Mouse (Mus musculus): ENCODE results near the gene Josd2. TPM values are rescaled to one million over a fixed set of nuclear protein-coding genes. Genes with fewer than 3 reads are reported as not detected.
A peak's percentile ranks its signal among the peaks of the same experiment; 100 is the strongest.

Josd2 gene
- polyA plus RNA-seq, 1 experiment from 2014 or later = 33.7 TPM

DNA sequence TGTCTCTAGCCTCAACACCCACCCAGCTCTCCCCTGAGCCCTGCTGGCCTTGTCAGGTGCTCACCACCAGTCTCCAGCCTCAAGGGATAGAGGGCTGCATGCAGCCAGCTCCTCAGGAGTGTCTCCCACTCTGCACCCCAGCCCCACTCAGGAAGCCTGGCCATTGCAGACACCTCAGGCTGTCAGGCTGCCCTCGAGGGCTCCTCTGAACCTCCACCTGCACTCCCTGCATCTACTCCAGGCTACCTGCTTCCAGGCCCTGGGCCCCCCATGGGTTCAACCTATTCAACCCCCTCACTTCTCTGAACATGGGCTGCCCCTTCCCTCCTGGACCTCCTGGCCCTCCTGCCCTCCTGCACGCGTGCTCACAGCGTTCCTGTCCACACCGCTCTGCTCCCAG, 23.6 kb downstream of the Josd2 start:
- Histone ChIP-seq H3K4me1 (replicated peaks; ENCODE audit: control insufficient read depth, insufficient read depth) (peaks cover 5% of the 10 kb centered on the region), H3K9me3 (ENCODE audit: control insufficient read depth, low read length) (no peaks in the 10 kb centered on the region), H3K27ac (replicated peaks) (no peak overlapping the region), H3K9ac (ENCODE audit: low read length) (no peak overlapping the region), H3K4me2 (replicated peaks; ENCODE audit: low read depth) (no peak overlapping the region), H3K27me3 (ENCODE audit: control insufficient read depth, insufficient read depth, low read length) (no peaks in the 10 kb centered on the region), H3K36me3 (ENCODE audit: control insufficient read depth, insufficient read depth, low read length) (peaks cover 19% of the 10 kb centered on the region), H3K4me3 (ENCODE audit: low read depth, low read length) (no peak overlapping the region)
- no peak for TF ChIP-seq CTCF (IDR thresholded peaks at IDR 0.05; ENCODE audit: low read depth)
- no peak for TF ChIP-seq EP300 (optimal IDR thresholded peaks at IDR 0.05)
- DNase-seq (ENCODE audit: low spot score) (no peak), ATAC-seq (ENCODE audit: low FRiP score, low TSS enrichment) (no peak)
- 94% methylated on average over 5 of the region's 5 CpGs for WGBS

DNA sequence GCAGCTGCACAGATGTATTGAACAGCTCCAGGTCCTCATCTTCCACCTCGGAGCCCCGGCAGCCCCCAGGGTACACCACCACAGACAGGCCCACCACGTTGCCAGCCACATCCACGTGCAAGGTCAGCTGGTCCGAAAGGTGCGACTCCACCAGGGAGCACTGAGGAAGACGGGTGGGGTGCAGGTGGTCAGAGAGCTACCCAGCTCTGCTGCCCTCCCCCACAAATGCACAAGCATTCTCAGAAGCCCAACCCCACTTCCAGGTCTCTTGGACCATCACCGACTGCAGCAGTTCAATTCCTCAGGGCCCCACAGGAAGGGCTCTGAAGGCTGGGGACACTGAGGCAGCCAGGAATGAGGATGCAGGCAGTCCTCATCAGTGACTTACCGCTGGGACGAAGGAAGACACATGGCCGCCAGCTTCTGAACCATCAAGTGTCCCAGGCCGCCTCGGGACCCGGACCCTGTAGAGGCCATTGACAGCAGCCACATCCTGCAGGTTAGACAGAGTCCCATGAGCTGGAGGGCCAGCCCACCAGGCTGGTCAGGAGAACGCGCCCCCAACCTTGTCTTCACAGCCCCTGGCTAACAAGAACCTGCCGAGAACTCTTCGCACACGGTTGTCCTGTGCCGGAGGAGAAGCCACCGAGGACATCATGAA, 24.5 kb downstream of the Josd2 start:
- H3K4me2 ChIP-seq (replicated peaks; ENCODE audit: low read depth) = no peak overlapping the region
- 94% methylated on average over 21 of the region's 21 CpGs for WGBS
- H3K9ac ChIP-seq (ENCODE audit: low read length) = no peak overlapping the region
- no peaks in the 10 kb centered on the region for H3K27me3 ChIP-seq (ENCODE audit: control insufficient read depth, insufficient read depth, low read length)
- DNase-seq (ENCODE audit: low spot score) (no peak), ATAC-seq (ENCODE audit: low FRiP score, low TSS enrichment) (no peak)
- TF ChIP-seq CTCF (IDR thresholded peaks at IDR 0.05; ENCODE audit: low read depth) (no peak), EP300 (optimal IDR thresholded peaks at IDR 0.05) (no peak)
- H3K36me3 ChIP-seq (ENCODE audit: control insufficient read depth, insufficient read depth, low read length) = peaks cover 19% of the 10 kb centered on the region
- H3K4me1 ChIP-seq (replicated peaks; ENCODE audit: control insufficient read depth, insufficient read depth) = peaks cover 5% of the 10 kb centered on the region
- H3K27ac ChIP-seq (replicated peaks) = no peak overlapping the region
- no peak overlapping the region for H3K4me3 ChIP-seq (ENCODE audit: low read depth, low read length)
- H3K9me3 ChIP-seq (ENCODE audit: control insufficient read depth, low read length) = no peaks in the 10 kb centered on the region

DNA sequence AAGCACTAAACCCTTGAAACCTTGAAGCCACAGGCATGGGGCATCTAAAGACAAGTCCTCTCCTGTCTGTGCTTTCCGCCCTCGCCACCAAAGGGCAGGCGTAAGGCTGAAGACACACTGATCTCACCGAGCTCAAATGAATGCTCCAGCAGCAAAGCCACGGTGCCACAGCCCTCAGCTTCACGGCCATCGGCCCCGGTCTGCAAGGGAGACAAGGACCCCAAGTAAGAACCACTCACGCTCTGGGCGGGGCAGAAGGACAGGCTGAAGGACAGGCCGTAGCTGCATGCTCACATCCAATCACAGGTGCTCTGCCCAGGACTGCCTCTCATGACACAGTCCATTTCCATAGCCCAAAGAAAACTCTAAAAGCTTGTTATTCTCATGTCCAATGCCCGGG, 26.9 kb downstream of the Josd2 start:
- Histone ChIP-seq H3K36me3 (ENCODE audit: control insufficient read depth, insufficient read depth, low read length) (peaks cover 16% of the 10 kb centered on the region), H3K27me3 (ENCODE audit: control insufficient read depth, insufficient read depth, low read length) (no peaks in the 10 kb centered on the region), H3K4me3 (ENCODE audit: low read depth, low read length) (no peak overlapping the region), H3K9me3 (ENCODE audit: control insufficient read depth, low read length) (no peaks in the 10 kb centered on the region), H3K4me1 (replicated peaks; ENCODE audit: control insufficient read depth, insufficient read depth) (peaks cover 5% of the 10 kb centered on the region), H3K4me2 (replicated peaks; ENCODE audit: low read depth) (no peak overlapping the region), H3K27ac (replicated peaks) (no peak overlapping the region), H3K9ac (ENCODE audit: low read length) (no peak overlapping the region)
- TF ChIP-seq EP300 (optimal IDR thresholded peaks at IDR 0.05) (no peak), CTCF (IDR thresholded peaks at IDR 0.05; ENCODE audit: low read depth) (no peak)
- no peak for ATAC-seq (ENCODE audit: low FRiP score, low TSS enrichment)
- DNase-seq (ENCODE audit: low spot score) = no peak
- WGBS = 87% methylated on average over 12 of the region's 12 CpGs

DNA sequence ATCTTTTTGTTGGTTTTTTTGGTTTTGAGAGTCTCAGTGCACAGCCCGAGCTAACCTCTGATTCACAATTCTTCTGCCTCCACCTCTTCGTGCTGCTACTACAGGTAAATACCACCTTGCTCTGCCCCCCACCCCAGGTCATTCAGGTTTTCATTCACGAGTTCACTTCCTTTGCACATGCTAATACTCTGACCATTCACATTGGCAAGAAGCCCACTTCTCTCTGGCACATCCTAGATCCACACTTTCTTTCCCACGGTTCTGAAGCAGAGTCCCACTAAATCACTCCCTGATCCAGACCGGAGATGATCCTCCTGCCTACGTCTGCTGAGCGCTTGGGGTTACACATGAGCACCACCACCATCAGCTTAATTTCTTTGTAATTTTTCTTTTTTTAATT, 27.3 kb downstream of the Josd2 start:
- 74% methylated on average over 7 of the region's 7 CpGs for WGBS
- Histone ChIP-seq H3K27ac (replicated peaks) (no peak overlapping the region), H3K27me3 (ENCODE audit: control insufficient read depth, insufficient read depth, low read length) (no peaks in the 10 kb centered on the region), H3K4me3 (ENCODE audit: low read depth, low read length) (no peak overlapping the region), H3K4me1 (replicated peaks; ENCODE audit: control insufficient read depth, insufficient read depth) (peaks cover 5% of the 10 kb centered on the region), H3K9ac (ENCODE audit: low read length) (peak overlapping the region; percentile 83; the same call in 1 of the 2 replicates), H3K9me3 (ENCODE audit: control insufficient read depth, low read length) (no peaks in the 10 kb centered on the region), H3K4me2 (replicated peaks; ENCODE audit: low read depth) (no peak overlapping the region; the same call in 1 of the 2 replicates), H3K36me3 (ENCODE audit: control insufficient read depth, insufficient read depth, low read length) (peaks cover 14% of the 10 kb centered on the region)
- ATAC-seq (ENCODE audit: low FRiP score, low TSS enrichment) = no peak
- no peak for DNase-seq (ENCODE audit: low spot score)
- no peak for TF ChIP-seq EP300 (optimal IDR thresholded peaks at IDR 0.05)
- TF ChIP-seq CTCF (IDR thresholded peaks at IDR 0.05; ENCODE audit: low read depth) = no peak

DNA sequence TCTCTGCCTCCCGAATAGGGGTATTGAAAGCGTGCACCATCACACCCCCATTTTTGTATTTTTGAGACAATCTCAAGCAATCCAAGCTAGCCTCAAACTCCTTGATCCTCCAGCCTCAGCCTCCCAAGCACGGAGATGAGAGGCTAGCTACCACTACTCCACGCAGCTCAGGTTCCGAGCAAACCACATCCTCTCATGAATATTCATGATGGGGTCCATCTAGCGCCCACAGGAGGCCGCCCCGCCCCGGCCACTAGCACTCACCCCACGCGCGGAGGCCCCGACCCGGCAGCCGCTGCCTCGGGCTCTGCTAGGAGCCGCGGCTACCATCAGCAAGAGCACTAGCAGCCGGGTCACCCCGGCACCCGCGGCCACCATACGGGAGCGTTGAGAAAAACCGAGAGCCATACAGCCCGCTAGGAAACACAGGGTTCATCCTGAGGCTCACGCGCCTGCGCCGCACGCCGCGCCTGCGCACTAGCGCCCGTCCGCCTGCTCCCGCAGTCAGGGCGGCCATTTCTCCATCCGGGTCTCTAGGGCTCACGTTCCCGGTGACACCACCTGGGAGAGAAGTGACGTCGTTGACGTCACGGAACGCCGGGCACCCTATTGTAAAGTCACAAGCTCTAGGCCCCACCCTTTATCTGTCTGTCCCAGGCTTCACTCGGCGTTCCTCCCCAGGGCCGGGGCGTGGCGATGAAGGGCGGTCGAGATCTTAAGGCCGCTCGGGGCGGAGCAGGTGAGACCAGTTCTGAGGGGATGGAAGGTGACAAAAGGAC, 28.4 kb downstream of the Josd2 start, which contains the start of the genes Emc10 and Fam71e1:
TSS of gene Emc10 (minus strand) at position 538 of the 779 bp plus-strand sequence.
TSS of gene Fam71e1 (plus strand) at position 590 of the 779 bp plus-strand sequence.
- peak within 1 kb of the TSS; percentile 79 for H3K4me3 ChIP-seq (ENCODE audit: low read depth, low read length)
- H3K4me1 ChIP-seq (replicated peaks; ENCODE audit: control insufficient read depth, insufficient read depth) = peaks cover 5% of the 10 kb centered on the region
- peaks cover 9% of the 10 kb centered on the region for H3K36me3 ChIP-seq (ENCODE audit: control insufficient read depth, insufficient read depth, low read length)
- peak within 1 kb of the TSS; percentile 86 for H3K4me2 ChIP-seq (replicated peaks; ENCODE audit: low read depth)
- no peaks in the 10 kb centered on the region for H3K9me3 ChIP-seq (ENCODE audit: control insufficient read depth, low read length)
- ATAC-seq (ENCODE audit: low FRiP score, low TSS enrichment) = peak; percentile 97
- peak within 1 kb of the TSS; percentile 92 for H3K27ac ChIP-seq (replicated peaks)
- under 1% methylated on average over 58 of the region's 58 CpGs for WGBS
- DNase-seq (ENCODE audit: low spot score) = peak; percentile 98
- H3K27me3 ChIP-seq (ENCODE audit: control insufficient read depth, insufficient read depth, low read length) = no peaks in the 10 kb centered on the region
- peak within 1 kb of the TSS; percentile 83 for H3K9ac ChIP-seq (ENCODE audit: low read length)
- TF ChIP-seq CTCF (IDR thresholded peaks at IDR 0.05; ENCODE audit: low read depth) (peak; percentile 21), EP300 (optimal IDR thresholded peaks at IDR 0.05) (no peak)

DNA sequence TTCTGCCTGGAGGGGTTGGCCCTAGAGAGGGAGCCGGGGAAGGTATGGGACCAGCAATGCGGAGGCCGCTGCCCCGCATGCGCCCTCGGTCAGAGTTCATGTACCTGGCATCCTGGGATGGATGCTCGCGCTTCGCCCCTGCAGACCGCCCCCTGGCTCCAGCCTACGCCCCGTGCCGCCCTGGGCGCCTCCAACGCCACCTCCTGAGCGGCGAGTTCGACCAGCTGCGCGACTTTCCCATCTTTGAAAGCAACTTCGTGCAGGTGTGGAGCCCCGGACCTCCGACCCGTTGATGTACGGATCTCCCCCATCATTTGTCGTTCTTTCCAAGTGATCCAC, 29.0 kb downstream of the Josd2 start:
- peak overlapping the region; percentile 79 for H3K4me3 ChIP-seq (ENCODE audit: low read depth, low read length)
- peak overlapping the region; percentile 74 for H3K9ac ChIP-seq (ENCODE audit: low read length)
- no peak for DNase-seq (ENCODE audit: low spot score)
- peaks cover 6% of the 10 kb centered on the region for H3K36me3 ChIP-seq (ENCODE audit: control insufficient read depth, insufficient read depth, low read length)
- peak overlapping the region; percentile 86 for H3K4me2 ChIP-seq (replicated peaks; ENCODE audit: low read depth)
- no peaks in the 10 kb centered on the region for H3K9me3 ChIP-seq (ENCODE audit: control insufficient read depth, low read length)
- H3K27ac ChIP-seq (replicated peaks) = peak overlapping the region; percentile 74
- WGBS = under 1% methylated on average over 26 of the region's 26 CpGs
- no peak for ATAC-seq (ENCODE audit: low FRiP score, low TSS enrichment)
- peaks cover 5% of the 10 kb centered on the region for H3K4me1 ChIP-seq (replicated peaks; ENCODE audit: control insufficient read depth, insufficient read depth)
- no peaks in the 10 kb centered on the region for H3K27me3 ChIP-seq (ENCODE audit: control insufficient read depth, insufficient read depth, low read length)
- no peak for TF ChIP-seq EP300 (optimal IDR thresholded peaks at IDR 0.05)
- peak; percentile 40; the same call in 1 of the 2 replicates for TF ChIP-seq CTCF (IDR thresholded peaks at IDR 0.05; ENCODE audit: low read depth)
